Mouse (Mus musculus) testis, adult 2 months (tissue): Measurements from ENCODE around the gene Odaph. TPM values are rescaled to one million over a fixed set of nuclear protein-coding genes. Genes with fewer than 3 reads are reported as not detected.
A peak's percentile ranks its signal among the peaks of the same experiment; 100 is the strongest.

Experiments
- H3K27ac ChIP-seq: fragments of 200-500 bp; 2 replicates; pipeline ENCODE4 v1.5.1; 2012; ENCODE audit warnings: low read depth, low read length; ENCODE audit not compliant: control insufficient read depth, insufficient read depth
- H3K27me3 ChIP-seq: fragments of 200-500 bp; 2 replicates; pipeline ENCODE4 v1.6.1; 2012; ENCODE audit warnings: mild to moderate bottlenecking, low read length, moderate library complexity; ENCODE audit not compliant: control insufficient read depth, insufficient read depth
- H3K36me3 ChIP-seq: fragments of 200-500 bp; 2 replicates; pipeline ENCODE4 v1.6.1; 2012; ENCODE audit warnings: mild to moderate bottlenecking, low read length; ENCODE audit not compliant: control insufficient read depth, insufficient read depth
- H3K4me1 ChIP-seq: fragments of 200-500 bp; 2 replicates; pipeline ENCODE4 v1.6.1; 2012; ENCODE audit warnings: low read length; ENCODE audit not compliant: control insufficient read depth, insufficient read depth
- H3K4me3 ChIP-seq: fragments of 200-500 bp; 2 replicates; pipeline ENCODE4 v1.5.1; 2012; ENCODE audit warnings: low read depth, mild to moderate bottlenecking, low read length, moderate library complexity, mixed read lengths; ENCODE audit not compliant: control insufficient read depth
- CTCF ChIP-seq: fragments of 200-500 bp; IDR thresholded peaks from 2 replicates; pipeline ENCODE4 v1.5.1; 2012; ENCODE audit warnings: low read depth, mild to moderate bottlenecking, inconsistent platforms, low read length, moderate library complexity; ENCODE audit not compliant: control insufficient read depth, insufficient read depth, insufficient replicate concordance
- POLR2A ChIP-seq: fragments of 200-500 bp; IDR thresholded peaks from 2 replicates; pipeline ENCODE4 v1.6.1; 2012; ENCODE audit warnings: low read depth, mild to moderate bottlenecking, inconsistent platforms, low read length, moderate library complexity; ENCODE audit not compliant: control insufficient read depth
- polyA plus RNA-seq: library from polyadenylated mRNA; depleted of rRNA; stranded (reverse); fragments of >200 nt; gene quantifications from 2 replicates; pipeline ENCODE4 v1.2.3, GENCODE M21; 2012

Odaph gene
- polyA plus RNA-seq, 1 experiment, result 1.0 TPM

DNA sequence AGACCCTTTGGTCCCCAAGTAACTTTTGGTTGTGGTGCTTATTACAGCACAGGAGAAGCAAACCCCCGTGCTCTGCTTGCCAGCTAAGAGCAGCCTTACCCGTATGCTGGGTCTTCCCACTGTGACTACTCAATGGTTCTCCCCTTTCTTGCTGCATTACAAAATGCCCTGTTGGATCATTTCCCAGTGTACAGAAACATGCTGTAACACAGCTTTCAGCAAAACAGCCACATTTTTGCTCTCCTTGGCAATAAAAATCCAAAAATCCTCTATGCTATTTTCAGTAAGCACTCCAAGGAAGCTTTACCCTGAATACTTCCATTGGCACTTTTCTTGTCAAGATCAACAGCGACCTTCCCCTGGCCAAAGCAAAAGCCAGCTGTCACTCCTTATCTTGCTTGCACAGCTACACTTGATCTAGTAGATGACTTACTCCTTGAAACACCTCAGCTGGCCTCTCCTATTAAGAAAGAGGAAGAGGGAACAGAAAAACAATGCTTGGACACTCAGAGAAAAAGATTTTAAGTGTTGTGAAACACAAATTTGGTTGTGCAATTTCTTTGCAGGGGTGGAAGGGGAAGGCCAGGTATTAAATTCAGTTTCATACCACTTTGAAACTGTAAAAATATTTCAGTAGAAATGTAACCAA is 26.5 kb upstream of the Odaph start:
- peak overlapping the region; percentile 39; the same call in 1 of the 2 replicates for H3K27ac ChIP-seq
- TF ChIP-seq POLR2A, result no peak
- TF ChIP-seq CTCF, result no peak
- H3K27me3 ChIP-seq, result no peaks in the 10 kb centered on the region
- no peak overlapping the region for H3K4me3 ChIP-seq
- H3K36me3 ChIP-seq, result no peaks in the 10 kb centered on the region; the same call in 1 of the 2 replicates
- no peaks in the 10 kb centered on the region; the same call in 1 of the 2 replicates for H3K4me1 ChIP-seq

DNA sequence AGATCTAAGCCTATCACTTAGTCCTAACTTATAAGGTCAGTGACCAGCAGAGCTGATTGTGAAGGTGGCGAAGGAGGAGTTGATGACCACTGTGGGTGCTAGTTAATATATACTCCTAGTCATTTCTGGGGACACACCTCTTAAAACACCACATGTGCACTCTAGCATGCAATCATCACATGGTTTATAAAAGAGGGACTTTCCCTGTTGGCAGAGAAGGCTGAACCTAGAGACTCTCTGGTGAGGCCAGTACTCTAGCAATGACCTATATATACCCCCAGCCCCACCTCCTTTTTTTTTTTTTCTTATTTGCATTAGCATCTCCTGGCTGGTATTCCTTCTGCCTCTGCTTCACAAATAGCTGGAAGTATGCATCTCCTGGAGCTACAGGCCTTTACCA is 25.9 kb upstream of the Odaph start:
- Histone ChIP-seq H3K27ac (no peak overlapping the region; the same call in 1 of the 2 replicates), H3K27me3 (no peaks in the 10 kb centered on the region), H3K36me3 (no peaks in the 10 kb centered on the region; the same call in 1 of the 2 replicates), H3K4me3 (no peak overlapping the region), H3K4me1 (no peaks in the 10 kb centered on the region; the same call in 1 of the 2 replicates)
- TF ChIP-seq CTCF (no peak), POLR2A (no peak)

DNA sequence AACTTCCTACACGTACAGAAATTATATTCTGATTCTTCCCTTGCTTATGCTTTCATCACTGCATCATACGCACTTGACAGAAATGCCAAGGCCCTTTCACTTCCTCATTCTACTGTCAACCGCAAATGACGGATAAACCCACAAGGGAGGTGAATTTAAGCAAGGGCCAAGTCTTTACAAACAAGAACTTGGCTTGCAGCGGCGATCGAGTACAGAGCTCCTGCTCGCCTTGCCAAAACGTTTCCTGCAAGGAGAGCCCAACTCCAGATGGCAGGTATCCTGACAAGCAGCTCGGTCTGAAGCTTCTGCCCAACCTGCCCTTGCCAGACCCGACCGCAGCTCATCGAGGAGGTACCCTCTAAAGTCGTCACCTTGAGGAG is 25.0 kb upstream of the Odaph start:
- no peaks in the 10 kb centered on the region for H3K27me3 ChIP-seq

DNA sequence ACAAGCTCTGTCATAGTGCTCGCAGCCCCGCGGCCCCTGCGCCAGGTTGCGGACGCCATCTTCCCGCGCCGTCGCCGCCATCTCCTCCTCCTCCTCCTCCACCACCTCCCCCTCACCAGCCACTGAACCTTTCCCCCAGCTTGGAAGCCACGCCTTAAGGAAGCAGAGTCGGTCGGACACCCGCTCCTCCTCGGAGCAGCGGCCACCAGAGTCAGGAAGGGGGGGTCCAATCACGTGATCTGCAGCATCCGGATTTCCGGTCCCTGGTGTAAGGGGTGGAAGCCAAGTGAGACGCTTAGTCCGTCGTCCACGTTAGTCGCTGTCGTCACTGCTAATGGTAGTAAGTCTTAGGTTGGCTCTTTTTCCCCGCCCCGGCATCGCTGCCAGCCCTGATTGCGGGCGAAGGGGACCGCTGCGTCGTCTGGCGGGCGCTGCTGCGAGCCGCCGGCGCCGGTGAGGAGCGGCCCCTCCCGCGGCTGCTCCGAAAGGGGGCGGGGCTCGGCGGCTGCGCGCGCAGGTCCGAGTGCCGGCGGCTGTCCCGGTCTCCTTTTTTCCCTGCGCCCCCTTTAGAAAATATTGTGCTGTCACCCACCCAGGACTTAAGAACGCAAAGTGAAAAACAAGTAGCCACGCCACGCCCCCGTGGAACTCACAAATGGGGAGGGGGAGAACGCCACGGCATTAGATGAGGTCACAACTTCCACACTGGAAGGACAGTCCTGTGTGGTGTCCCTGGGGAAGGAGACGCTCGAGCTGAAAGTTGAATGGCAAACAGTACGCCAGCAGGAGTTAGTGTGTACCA is 24.4 kb upstream of the Odaph start, which contains the start of gene Rchy1:
Gene Rchy1 (minus strand): TSS at position 430 of the 802 bp plus-strand sequence.
- Histone ChIP-seq H3K4me3 (peak within 1 kb of the TSS; percentile 94), H3K4me1 (no peaks in the 10 kb centered on the region; the same call in 1 of the 2 replicates), H3K27ac (peak within 1 kb of the TSS; percentile 97), H3K36me3 (no peaks in the 10 kb centered on the region; the same call in 1 of the 2 replicates), H3K27me3 (no peaks in the 10 kb centered on the region)
- TF ChIP-seq POLR2A (peak; percentile 85), CTCF (no peak)

More for the DNA sequence above, 25.0 kb upstream of the Odaph start:
- Histone ChIP-seq H3K4me1 (no peaks in the 10 kb centered on the region; the same call in 1 of the 2 replicates), H3K27ac (peak overlapping the region; percentile 97), H3K36me3 (no peaks in the 10 kb centered on the region; the same call in 1 of the 2 replicates), H3K4me3 (peak overlapping the region; percentile 94)
- TF ChIP-seq POLR2A, result no peak
- no peak for TF ChIP-seq CTCF

DNA sequence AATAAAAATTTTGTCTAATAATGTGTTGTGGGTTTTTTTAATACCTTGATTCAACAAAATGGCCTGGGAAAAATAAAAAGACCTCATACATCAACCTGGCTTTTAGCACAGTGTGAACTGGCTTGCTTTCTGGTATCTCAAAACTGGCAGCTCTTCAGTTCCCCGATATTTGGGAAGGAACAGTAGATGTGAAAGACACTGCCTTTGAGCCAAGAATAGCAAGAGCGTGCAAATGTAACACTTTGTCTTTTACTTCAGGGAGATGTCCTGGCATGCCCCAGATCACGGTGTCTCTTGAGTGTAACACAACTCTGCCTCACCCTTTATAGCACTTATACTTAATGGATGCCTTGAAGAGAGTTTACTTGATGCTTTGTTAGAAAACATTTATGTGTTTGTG is 15.2 kb upstream of the Odaph start:
- Histone ChIP-seq H3K4me3 (no peak overlapping the region), H3K27ac (peak overlapping the region; percentile 54), H3K36me3 (no peaks in the 10 kb centered on the region), H3K4me1 (no peaks in the 10 kb centered on the region), H3K27me3 (no peaks in the 10 kb centered on the region)
- TF ChIP-seq CTCF (no peak), POLR2A (no peak)

DNA sequence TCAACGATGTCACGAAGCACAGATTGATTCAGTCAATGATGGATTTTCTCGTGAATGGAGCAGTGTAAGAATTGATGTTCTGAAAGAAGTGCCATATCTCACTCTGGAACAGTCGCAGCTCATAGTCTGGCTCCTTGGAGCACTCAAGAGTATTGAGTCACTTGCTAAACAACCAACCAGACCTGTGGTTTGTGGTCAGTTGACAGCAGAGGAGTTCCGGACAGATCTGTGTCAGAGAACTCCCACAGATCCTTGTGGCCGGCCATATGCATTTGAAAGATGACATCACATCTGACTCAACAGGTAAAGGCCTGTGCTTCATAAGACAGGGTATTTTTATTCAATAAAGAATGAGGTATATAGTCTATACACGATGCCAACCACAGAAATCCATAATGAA is 13.3 kb upstream of the Odaph start:
- TF ChIP-seq POLR2A (no peak), CTCF (no peak)

DNA sequence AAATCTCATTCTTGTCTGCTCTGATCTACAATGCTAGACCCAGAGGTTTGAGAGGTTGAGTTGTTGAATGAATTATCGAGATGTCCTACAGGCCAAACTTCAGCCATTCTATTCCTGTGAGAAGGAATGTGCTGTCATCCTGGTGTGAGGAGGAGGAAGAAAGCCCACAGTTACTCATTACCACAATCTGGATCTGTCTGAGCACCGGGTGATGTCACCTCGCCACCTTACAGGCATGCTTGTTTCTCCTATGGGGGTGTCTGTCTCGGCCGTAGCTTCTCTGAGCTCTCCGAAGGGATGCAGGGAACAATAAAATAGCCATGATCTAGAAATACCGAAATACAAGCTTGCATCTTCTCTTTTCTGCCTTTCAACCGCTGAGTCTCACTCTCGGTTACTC is 11.5 kb upstream of the Odaph start:
- no peak for TF ChIP-seq POLR2A
- TF ChIP-seq CTCF, result no peak
- Histone ChIP-seq H3K27ac (no peak overlapping the region), H3K4me3 (no peak overlapping the region), H3K36me3 (no peaks in the 10 kb centered on the region), H3K4me1 (no peaks in the 10 kb centered on the region), H3K27me3 (no peaks in the 10 kb centered on the region)

More for the DNA sequence above, 13.3 kb upstream of the Odaph start:
- Histone ChIP-seq H3K27ac (no peak overlapping the region), H3K27me3 (no peaks in the 10 kb centered on the region), H3K4me1 (no peaks in the 10 kb centered on the region), H3K4me3 (no peak overlapping the region), H3K36me3 (no peaks in the 10 kb centered on the region)
